Mouse (Mus musculus): ENCODE results near the gene Wdr38.

DNA sequence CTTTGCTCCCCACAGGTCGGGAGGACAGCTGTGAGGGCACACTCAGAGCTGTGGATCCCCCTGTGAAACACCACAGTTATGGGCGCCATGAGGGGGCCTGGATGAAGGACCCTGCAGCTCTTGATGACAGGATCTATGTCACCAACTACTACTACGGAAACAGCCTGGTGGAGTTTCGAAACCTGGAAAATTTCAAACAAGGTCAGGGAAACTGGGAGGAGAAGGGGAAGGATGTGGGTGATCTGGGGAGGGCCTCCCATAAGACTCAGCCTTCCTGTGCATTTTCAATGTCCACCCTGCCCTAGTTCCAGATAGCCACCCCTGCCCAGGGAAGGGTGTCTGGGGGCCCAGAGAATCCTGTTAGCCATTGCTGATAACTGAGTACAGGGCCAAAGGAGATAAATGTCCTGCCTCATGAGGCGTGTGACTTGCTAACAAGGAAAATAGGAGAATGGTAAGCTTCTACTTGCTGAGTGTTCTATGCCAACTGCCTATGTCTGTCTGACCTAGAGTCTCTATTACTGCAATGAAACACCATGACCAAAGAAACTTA is 39.5 kb upstream of the Wdr38 start:
- TF ChIP-seq CTCF (IDR thresholded peaks at IDR 0.05; ENCODE audit: control insufficient read depth, insufficient read depth, insufficient read length) (no peak), USF1 (IDR thresholded peaks at IDR 0.05; ENCODE audit: low read depth) (no peak), CEBPB (IDR thresholded peaks at IDR 0.05; ENCODE audit: low read depth) (no peak), MYOD1 (IDR thresholded peaks at IDR 0.05; ENCODE audit: control insufficient read depth, insufficient read length, low read depth) (no peak), MYOG (IDR thresholded peaks at IDR 0.05; ENCODE audit: control insufficient read depth, extremely low read depth, insufficient read length) (no peak), MAX (IDR thresholded peaks at IDR 0.05) (no peak)

Data from C2C12 (cell line).